Mouse (Mus musculus) gastrocnemius, adult 18-20 months (tissue): ENCODE results near the gene Gm44805. TPM values are rescaled to one million over a fixed set of nuclear protein-coding genes. Genes with fewer than 3 reads are reported as not detected.

Source experiments
- DNase-seq: peaks from one replicate; pipeline ENCODE4 v3.0.0; 2021; ENCODE audit warnings: low spot score
- total RNA-seq, 2 experiments: library from RNA; stranded (reverse); gene quantifications; 2 replicates each; pipeline ENCODE4 v1.2.3; 2021

Gene Gm44805
- total RNA-seq, 2 experiments from 2014 or later: not detected

DNA sequence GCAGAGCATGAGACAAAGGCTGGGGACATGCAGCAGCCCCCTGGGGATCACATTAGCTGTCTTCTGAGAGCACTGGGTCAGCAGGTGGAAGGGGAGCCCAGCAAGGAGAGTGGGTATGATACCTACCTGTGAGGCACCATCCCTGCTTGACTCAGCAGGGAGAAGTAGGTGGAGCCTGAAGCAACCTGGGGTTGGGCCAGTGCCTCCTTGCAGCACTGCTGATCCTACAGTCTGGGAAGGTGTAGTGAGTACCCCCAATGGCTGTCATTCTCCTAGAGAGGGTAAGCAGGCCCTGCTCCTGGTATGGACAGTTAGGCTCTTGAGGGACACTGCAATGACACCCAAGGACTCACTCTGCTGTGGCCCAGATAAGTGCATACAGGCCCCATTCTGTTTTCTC lies 48.9 kb downstream of the Gm44805 start:
- no peak for DNase-seq

GRCm38 (mm10) chr7:19629361-19629734 lies 51.9 kb downstream of the Gm44805 start, which contains the start of gene Relb:
Relb (minus strand) TSS chr7:19629438.
- DNase-seq: peak; percentile 93

DNA sequence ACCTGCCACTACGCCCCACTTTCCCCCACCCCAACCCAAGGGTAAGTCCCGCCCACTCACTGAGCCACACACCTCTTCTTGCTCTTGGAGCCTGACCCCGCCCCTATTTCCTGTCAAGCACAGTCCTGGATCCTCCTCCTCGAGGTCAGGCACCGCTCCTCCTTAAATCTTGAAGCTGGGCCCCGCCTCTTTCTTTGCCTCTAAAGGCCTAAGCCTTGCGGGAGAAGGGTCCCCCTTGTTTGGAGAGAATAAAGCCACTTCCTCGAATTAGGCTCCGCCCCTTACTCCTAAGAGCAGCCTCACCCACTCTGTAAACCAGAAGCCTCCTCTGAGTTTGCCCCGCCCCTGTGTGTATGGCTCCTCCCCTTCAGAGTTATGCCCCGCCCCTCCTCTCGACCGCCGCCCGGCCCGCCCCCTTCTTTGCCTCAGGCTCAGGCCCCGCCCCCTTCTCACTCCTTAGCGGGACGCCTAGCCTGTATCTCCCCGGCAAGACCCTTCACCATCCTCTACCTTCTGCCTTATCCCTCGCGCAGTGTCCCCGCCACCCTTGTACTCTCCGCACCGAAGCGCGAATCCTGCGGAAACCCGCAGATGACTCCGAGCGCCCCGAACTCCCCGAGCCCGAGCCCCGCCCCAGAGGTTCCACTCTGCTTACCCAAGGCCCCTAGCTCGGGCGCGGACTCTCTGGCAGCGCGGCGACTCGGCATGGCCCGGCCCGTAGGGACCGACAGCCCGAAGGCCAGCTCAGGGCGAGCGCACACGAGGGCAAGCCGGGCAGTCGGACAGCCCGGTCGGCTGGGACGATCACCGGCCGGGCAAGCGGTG lies 52.5 kb downstream of the Gm44805 start:
- peak; percentile 96 for DNase-seq

- peak; percentile 97 for DNase-seq
Observed at GRCm38 (mm10) chr7:19628192-19628535, 53.1 kb downstream of the Gm44805 start.

DNA sequence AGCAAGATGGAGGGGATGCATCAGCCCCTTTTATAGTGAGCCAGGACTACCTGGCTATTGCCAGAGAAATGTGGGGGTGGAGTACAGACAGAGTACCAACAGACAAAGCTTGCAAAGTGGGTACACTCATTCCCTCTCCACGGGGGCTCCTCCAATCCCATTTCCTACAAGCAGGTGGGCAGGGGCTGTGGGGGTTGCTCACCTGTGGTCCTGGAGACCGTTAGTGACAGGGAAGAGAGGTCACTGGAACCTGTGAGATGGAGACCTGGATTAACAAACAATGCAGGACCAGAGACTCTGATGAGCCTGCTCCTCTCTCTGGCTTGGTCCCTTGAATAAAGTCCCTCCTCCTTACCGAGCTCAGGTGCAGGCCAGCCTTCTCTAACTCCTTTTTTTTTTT lies 53.5 kb downstream of the Gm44805 start:
- DNase-seq: no peak

GRCm38 (mm10) chr7:19623433-19623832 lies 57.8 kb downstream of the Gm44805 start:
- no peak for DNase-seq

DNA sequence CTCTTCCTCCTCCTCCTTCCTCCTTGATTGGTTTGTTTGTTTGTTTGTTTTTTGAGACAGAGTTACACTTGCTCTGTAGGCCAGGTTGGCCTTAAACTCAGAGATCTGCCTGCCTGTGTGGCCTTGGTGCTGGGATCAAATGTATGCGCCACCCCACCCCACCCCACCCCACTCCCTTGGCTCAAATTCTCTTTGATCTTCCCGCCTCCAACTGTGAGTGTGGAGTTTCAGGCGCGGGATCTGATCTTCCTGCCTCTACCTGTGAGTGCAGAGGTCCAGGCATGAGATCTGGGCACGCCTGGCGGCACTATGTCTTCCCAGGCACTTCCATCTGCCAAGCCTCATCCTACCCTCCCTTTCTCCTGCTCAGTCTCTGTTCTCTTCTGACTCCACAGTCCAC lies 59.0 kb downstream of the Gm44805 start:
- DNase-seq: no peak

Other genes with a start within 250 kb of the Gm44805 start
- gene Mark4, start 222.6 kb downstream of the Gm44805 start, total RNA-seq: 10 to 100 TPM; 18.5 to 20.8 TPM
- 1 to 10 TPM in 1 of 2 experiments, under 1 TPM in 1; 0.57 to 1.5 TPM for gene Exoc3l2, start 218.1 kb downstream of the Gm44805 start, total RNA-seq
- gene Bloc1s3, start 173.1 kb downstream of the Gm44805 start, total RNA-seq: 1 to 10 TPM; 1.9 to 2.2 TPM
- gene Trappc6a, start 173.0 kb downstream of the Gm44805 start, total RNA-seq: 1 to 10 TPM; 9.0 to 9.4 TPM
- gene Nkpd1, start 163.6 kb downstream of the Gm44805 start, total RNA-seq: not detected
- gene Ppp1r37, start 118.3 kb downstream of the Gm44805 start, total RNA-seq: 10 to 100 TPM; 43.4 to 47.5 TPM
- under 1 TPM; 0.43 to 0.71 TPM for gene Zfp296, start 104.1 kb downstream of the Gm44805 start, total RNA-seq
- gene Gemin7, start 103.8 kb downstream of the Gm44805 start, total RNA-seq: 10 to 100 TPM; 72.9 to 81.2 TPM
- 10 to 100 TPM in 1 of 2 experiments, 1 to 10 TPM in 1; 8.7 to 10.4 TPM for gene Clasrp, start 76.9 kb downstream of the Gm44805 start, total RNA-seq
- gene Relb, start 52.0 kb downstream of the Gm44805 start, total RNA-seq: 10 to 100 TPM in 1 of 2 experiments, 1 to 10 TPM in 1; 6.7 to 11.0 TPM
- 10 to 100 TPM; 46.8 to 47.3 TPM for gene Clptm1, start 16.4 kb downstream of the Gm44805 start, total RNA-seq
- under 1 TPM in 1 of 2 experiments, not detected in 1; 0.74 TPM for gene Apoc2, start 3.5 kb downstream of the Gm44805 start, total RNA-seq
- under 1 TPM in 1 of 2 experiments, not detected in 1; 0.95 TPM for gene Apoc4, start 56 bp upstream of the Gm44805 start, total RNA-seq
- gene Apoc1, start 11.2 kb upstream of the Gm44805 start, total RNA-seq: 1 to 10 TPM in 1 of 2 experiments, under 1 TPM in 1; 0.84 to 4.3 TPM
- gene Apoe, start 17.8 kb upstream of the Gm44805 start, total RNA-seq: 10 to 100 TPM; 59.5 to 87.1 TPM
- 10 to 100 TPM; 40.8 to 44.0 TPM for gene Tomm40, start 34.0 kb upstream of the Gm44805 start, total RNA-seq
- 1 to 10 TPM in 1 of 2 experiments, under 1 TPM in 1; 0.64 to 2.0 TPM for gene Nectin2, start 69.1 kb upstream of the Gm44805 start, total RNA-seq
- gene Bcam, start 89.6 kb upstream of the Gm44805 start, total RNA-seq: 10 to 100 TPM; 17.4 to 28.5 TPM
- gene Cblc, start 115.4 kb upstream of the Gm44805 start, total RNA-seq: not detected
- 1 to 10 TPM; 1.0 to 2.0 TPM for gene Bcl3, start 141.3 kb upstream of the Gm44805 start, total RNA-seq
- not detected for gene Gm19345, start 170.6 kb upstream of the Gm44805 start, total RNA-seq
- not detected for gene Ceacam16, start 179.9 kb upstream of the Gm44805 start, total RNA-seq
- not detected for gene Ceacam19, start 206.5 kb upstream of the Gm44805 start, total RNA-seq
- 1 to 10 TPM; 4.3 to 7.6 TPM for gene Pvr, start 239.7 kb upstream of the Gm44805 start, total RNA-seq